Mouse (Mus musculus) lung, postnatal 0 days (tissue): ENCODE results near the gene Npepps.

ENCODE experiments used
- CTCF ChIP-seq: IDR thresholded peaks from 2 replicates; pipeline ENCODE4 v1.5.1; 2016; ENCODE audit warnings: antibody characterized with exemption, mild to moderate bottlenecking
- EP300 ChIP-seq: IDR thresholded peaks from 2 replicates; pipeline ENCODE4 v1.6.1; 2016; ENCODE audit warnings: antibody characterized with exemption, mild to moderate bottlenecking, control low read depth

GRCm38 (mm10) chr11:97289276-97290230 lies 9.1 kb upstream of the Npepps start:
- TF ChIP-seq CTCF: no peak
- no peak for TF ChIP-seq EP300
